In the genomic region with DNA sequence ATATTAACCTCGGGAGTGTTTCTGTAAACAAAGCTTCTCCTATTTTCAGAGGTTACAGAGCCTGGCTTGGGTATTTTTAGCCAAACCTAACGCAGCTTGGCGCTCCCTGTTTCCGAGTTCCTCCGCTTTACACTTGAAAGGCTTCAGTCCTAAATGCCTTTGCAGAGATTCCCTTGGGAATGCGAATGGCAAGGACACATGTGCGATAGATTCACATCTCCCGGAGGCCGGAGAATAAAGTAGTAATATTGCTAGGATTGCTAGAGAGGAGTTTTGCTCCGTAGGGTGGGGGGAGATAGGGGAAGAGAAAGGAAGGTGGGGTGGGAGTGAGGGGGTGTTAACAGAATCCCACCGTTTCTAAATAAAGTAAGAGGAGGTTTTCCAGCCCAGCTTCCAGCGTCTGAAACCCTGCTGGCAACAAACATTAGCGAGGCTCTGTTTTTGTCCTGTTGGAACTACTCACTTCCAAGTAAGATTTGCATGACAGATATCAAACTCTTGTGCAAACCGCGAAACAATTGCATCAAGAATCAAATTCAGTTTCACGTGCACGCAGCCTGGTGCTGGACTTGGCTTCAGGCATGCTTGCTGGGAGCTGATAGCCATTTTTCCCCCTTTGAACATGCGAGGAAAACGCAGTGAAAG, we compare ENCODE assay signal across 7 mouse cellular contexts. TPM values are rescaled to one million over a fixed set of nuclear protein-coding genes. Genes with fewer than 3 reads are reported as not detected.
A peak's percentile ranks its signal among the peaks of the same experiment; 100 is the strongest.
DNase-seq lines count a peak whose midpoint lies in the region; ATAC-seq and TF ChIP-seq lines count a peak whose summit lies in the region.

No protein-coding gene starts in this region.

- no peak overlapping the region for H3K27ac ChIP-seq in ES-Bruce4 (ENCODE audit: insufficient read depth, low read length)
- H3K27ac ChIP-seq in bone marrow, adult 2 months (ENCODE audit: control insufficient read depth, insufficient read depth, low read depth, low read length, poor library complexity) = peak overlapping the region; percentile 53
- peak overlapping the region; percentile 93 for H3K27ac ChIP-seq in heart, embryonic 10.5 days
- peak overlapping the region; percentile 85 for H3K27ac ChIP-seq in limb, embryonic 15.5 days
- H3K27ac ChIP-seq in neural tube, embryonic 14.5 days (ENCODE audit: low read depth, low read length) = peak overlapping the region; percentile 61

- no peaks in the 10 kb centered on the region for H3K36me3 ChIP-seq in ES-Bruce4 (ENCODE audit: control insufficient read depth, insufficient read depth, low read length, poor library complexity, severe bottlenecking)
- H3K36me3 ChIP-seq in heart, embryonic 10.5 days = no peaks in the 10 kb centered on the region
- H3K36me3 ChIP-seq in limb, embryonic 15.5 days = no peaks in the 10 kb centered on the region
- no peaks in the 10 kb centered on the region for H3K36me3 ChIP-seq in neural tube, embryonic 14.5 days (ENCODE audit: control insufficient read depth, insufficient read depth, low read length)

- no peak for TF ChIP-seq CTCF in ES-Bruce4 (IDR thresholded peaks at IDR 0.05; ENCODE audit: low read depth, low read length)
- TF ChIP-seq CTCF in bone marrow, adult 2 months (IDR thresholded peaks at IDR 0.05; ENCODE audit: control insufficient read depth, insufficient read depth, low read length) = no peak

- H3K4me2 ChIP-seq in limb, embryonic 15.5 days = peak overlapping the region; percentile 80
- peak overlapping the region; percentile 65 for H3K4me2 ChIP-seq in neural tube, embryonic 14.5 days (ENCODE audit: low read depth, low read length)

- H3K9ac ChIP-seq in ES-Bruce4 (ENCODE audit: low read depth, poor library complexity, severe bottlenecking) = peak overlapping the region; percentile 17; the same call in 1 of the 2 replicates
- H3K9ac ChIP-seq in limb, embryonic 15.5 days = peak overlapping the region; percentile 37
- peak overlapping the region; percentile 57 for H3K9ac ChIP-seq in neural tube, embryonic 14.5 days (replicated peaks; ENCODE audit: low read depth, low read length)

- no peak for ATAC-seq in limb, embryonic 15.5 days (ENCODE audit: insufficient number of reproducible peaks, low FRiP score, low TSS enrichment, low read depth)
- ATAC-seq in neural tube, embryonic 14.5 days (ENCODE audit: low read depth) = peak; percentile 8; the same call in 1 of the 2 replicates

- H3K9me3 ChIP-seq in ES-Bruce4 (replicated peaks; ENCODE audit: control insufficient read depth, insufficient read depth, low read length, poor library complexity, severe bottlenecking) = no peaks in the 10 kb centered on the region
- no peaks in the 10 kb centered on the region for H3K9me3 ChIP-seq in heart, embryonic 10.5 days
- no peaks in the 10 kb centered on the region for H3K9me3 ChIP-seq in limb, embryonic 15.5 days
- no peaks in the 10 kb centered on the region for H3K9me3 ChIP-seq in neural tube, embryonic 14.5 days (ENCODE audit: control insufficient read depth, low read length)

- TF ChIP-seq POLR2A in ES-Bruce4 (IDR thresholded peaks at IDR 0.05; ENCODE audit: insufficient read depth, low read length) = no peak
- no peak for TF ChIP-seq POLR2A in bone marrow, adult 2 months (IDR thresholded peaks at IDR 0.05; ENCODE audit: borderline replicate concordance, control insufficient read depth, low read depth, low read length)

- no peaks in the 10 kb centered on the region for H3K4me1 ChIP-seq in ES-Bruce4 (ENCODE audit: control insufficient read depth, insufficient read depth, low read length)
- no peaks in the 10 kb centered on the region for H3K4me1 ChIP-seq in bone marrow, adult 2 months (ENCODE audit: control insufficient read depth, insufficient read depth, low read length)
- peaks cover 24% of the 10 kb centered on the region for H3K4me1 ChIP-seq in heart, embryonic 10.5 days
- H3K4me1 ChIP-seq in limb, embryonic 15.5 days = peaks cover 18% of the 10 kb centered on the region
- peaks cover 5% of the 10 kb centered on the region; the same call in 1 of the 2 replicates for H3K4me1 ChIP-seq in neural tube, embryonic 14.5 days (ENCODE audit: control insufficient read depth, insufficient read depth, low read length)

- H3K27me3 ChIP-seq in ES-Bruce4 (ENCODE audit: control insufficient read depth, insufficient read depth, low read length, poor library complexity, severe bottlenecking) = peaks cover 4% of the 10 kb centered on the region
- peaks cover 4% of the 10 kb centered on the region; the same call in 1 of the 2 replicates for H3K27me3 ChIP-seq in heart, embryonic 10.5 days (ENCODE audit: insufficient read depth, poor library complexity, severe bottlenecking)
- H3K27me3 ChIP-seq in limb, embryonic 15.5 days = no peaks in the 10 kb centered on the region
- H3K27me3 ChIP-seq in neural tube, embryonic 14.5 days (ENCODE audit: control insufficient read depth, insufficient read depth, low read length) = no peaks in the 10 kb centered on the region

- H3K4me3 ChIP-seq in ES-Bruce4 (ENCODE audit: low read depth, low read length) = peak overlapping the region; percentile 58
- peak overlapping the region; percentile 77 for H3K4me3 ChIP-seq in bone marrow, adult 2 months (replicated peaks; ENCODE audit: control insufficient read depth, low read depth, low read length)
- H3K4me3 ChIP-seq in heart, embryonic 10.5 days = peak overlapping the region; percentile 68
- peak overlapping the region; percentile 46 for H3K4me3 ChIP-seq in limb, embryonic 15.5 days
- peak overlapping the region; percentile 43 for H3K4me3 ChIP-seq in neural tube, embryonic 14.5 days (ENCODE audit: low read depth, low read length)

- no peak for DNase-seq in heart, embryonic 10.5 days (ENCODE audit: low spot score)
- no peak for DNase-seq in thymus, postnatal 36 days
- no peak for DNase-seq in urinary bladder, postnatal 10 days (ENCODE audit: low spot score)

- WGBS in bone marrow, adult 2 months = 6% methylated on average over 19 of the region's 19 CpGs
- WGBS in heart, embryonic 10.5 days = under 1% methylated on average over 19 of the region's 19 CpGs
- WGBS in limb, embryonic 15.5 days = under 1% methylated on average over 19 of the region's 19 CpGs
- under 1% methylated on average over 19 of the region's 19 CpGs for WGBS in neural tube, embryonic 14.5 days

- no peak for TF ChIP-seq EP300 in ES-Bruce4 (IDR thresholded peaks at IDR 0.05; ENCODE audit: insufficient read depth, low read depth, low read length)

RNA-seq across cellular contexts. Expression of gene Tnfrsf19, which starts 0.7 kb away (rescaled TPM):
- 11.7 and 12.4 TPM in 2 replicates for polyA plus RNA-seq in ES-Bruce4 (2011; ENCODE audit: insufficient read depth, insufficient read length, low read depth, missing spikeins)
- 2.9 and 3.2 TPM in 2 replicates for polyA plus RNA-seq in bone marrow, adult 2 months (2011; ENCODE audit: insufficient read depth, insufficient read length, low replicate concordance, missing spikeins)
- polyA plus RNA-seq in heart, embryonic 10.5 days (2016; fragmentation: Nextera tagmentation; extraction: Ambion mirVana) = 29.8 and 32.8 TPM in 2 replicates
- polyA plus RNA-seq in limb, embryonic 15.5 days (2015; fragmentation: Nextera tagmentation; extraction: Ambion mirVana) = 63.3 and 67.0 TPM in 2 replicates
- polyA plus RNA-seq in neural tube, embryonic 14.5 days (2014; fragmentation: Nextera tagmentation; extraction: Ambion mirVana) = 23.9 and 34.3 TPM in 2 replicates
